Comparison of ENCODE assay signal across 10 mouse cellular contexts in the genomic region with DNA sequence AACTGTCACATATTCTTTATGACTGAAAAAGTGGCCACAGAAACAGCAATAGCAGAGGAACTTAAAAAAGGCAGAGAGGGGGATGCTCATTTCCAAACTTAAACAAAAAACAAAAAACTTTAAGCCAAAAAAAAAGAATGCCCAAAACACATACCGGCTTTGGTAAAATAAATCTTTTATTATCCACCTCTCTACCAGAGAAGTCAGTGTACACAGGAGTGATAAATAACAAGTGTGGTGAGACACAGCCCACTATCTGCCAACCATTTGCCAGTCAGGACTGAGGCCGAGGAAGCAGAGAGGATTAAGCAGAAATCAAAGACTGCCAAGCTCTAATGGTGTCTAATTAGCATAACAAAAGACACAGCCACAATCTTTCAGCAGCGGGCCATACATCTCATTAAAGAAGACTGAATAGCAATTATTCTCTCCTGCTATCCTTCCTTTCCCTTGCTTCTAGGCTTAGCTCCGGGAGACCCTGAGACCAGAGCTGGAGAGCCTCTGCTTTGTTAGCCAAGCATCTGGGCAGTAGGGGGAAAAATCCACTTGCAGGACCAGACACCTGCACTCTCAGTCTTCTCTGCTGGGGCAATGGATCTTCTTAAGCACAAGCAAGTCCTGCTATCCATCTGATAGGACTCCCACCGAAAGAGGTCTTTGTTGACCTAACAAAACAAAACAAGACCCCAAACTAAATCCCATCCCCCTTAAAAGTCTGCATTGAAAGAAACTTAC.
A peak's percentile ranks its signal among the peaks of the same experiment; 100 is the strongest.
DNase-seq lines count a peak whose midpoint lies in the region; ATAC-seq and TF ChIP-seq lines count a peak whose summit lies in the region.
"Had no signal": no experiment of that assay in that cellular context is flagged by ENCODE, and none has a peak within 500 bp of the region (broad histone marks: within the 10 kb centered on the region; RNA-seq: fewer than 3 reads in every experiment).

No protein-coding gene starts in this region.

- H3K9me3 ChIP-seq in heart, postnatal 0 days (replicated peaks; ENCODE audit: control insufficient read depth, low read length), result no peaks in the 10 kb centered on the region
- no peaks in the 10 kb centered on the region for H3K9me3 ChIP-seq in forebrain, embryonic 12.5 days
- no peaks in the 10 kb centered on the region for H3K9me3 ChIP-seq in midbrain, embryonic 11.5 days (ENCODE audit: control insufficient read depth, low read length)

- H3K4me1 ChIP-seq in heart, postnatal 0 days (ENCODE audit: control insufficient read depth, insufficient read depth), result peaks cover 9% of the 10 kb centered on the region
- H3K4me1 ChIP-seq in forebrain, embryonic 12.5 days, result peaks cover 50% of the 10 kb centered on the region
- H3K4me1 ChIP-seq in midbrain, embryonic 11.5 days (ENCODE audit: control insufficient read depth, insufficient read depth, low read length), result peaks cover 31% of the 10 kb centered on the region

- no peaks in the 10 kb centered on the region for H3K36me3 ChIP-seq in heart, postnatal 0 days (replicated peaks; ENCODE audit: control insufficient read depth, insufficient read depth, low read length)
- H3K36me3 ChIP-seq in forebrain, embryonic 12.5 days (replicated peaks), result no peaks in the 10 kb centered on the region
- H3K36me3 ChIP-seq in midbrain, embryonic 11.5 days (ENCODE audit: control insufficient read depth, insufficient read depth, low read length), result no peaks in the 10 kb centered on the region

- TF ChIP-seq EP300 in heart, postnatal 0 days (IDR thresholded peaks at IDR 0.05; ENCODE audit: low read depth), result no peak

- H3K27me3 ChIP-seq in heart, postnatal 0 days (ENCODE audit: control insufficient read depth, insufficient read depth, low read length), result no peaks in the 10 kb centered on the region
- H3K27me3 ChIP-seq in forebrain, embryonic 12.5 days, result no peaks in the 10 kb centered on the region
- H3K27me3 ChIP-seq in midbrain, embryonic 11.5 days (ENCODE audit: control insufficient read depth, insufficient read depth, low read length), result no peaks in the 10 kb centered on the region

- intact Hi-C loops in left cerebral cortex, postnatal 4 days (cut with DNase I), result no loop called here

- ATAC-seq in heart, postnatal 0 days (ENCODE audit: insufficient read depth, low read depth), result no peak
- peak; percentile 93 for ATAC-seq in forebrain, embryonic 12.5 days (ENCODE audit: low FRiP score)
- peak; percentile 95 for ATAC-seq in midbrain, embryonic 11.5 days (ENCODE audit: low FRiP score)

- H3K9ac ChIP-seq in heart, postnatal 0 days (replicated peaks; ENCODE audit: low read depth, low read length), result no peak overlapping the region; the same call in 1 of the 2 replicates
- H3K9ac ChIP-seq in forebrain, embryonic 12.5 days, result 0 out of 2 replicates have a peak overlapping the region, but pooled peaks have one; percentile 12
- H3K9ac ChIP-seq in midbrain, embryonic 11.5 days (ENCODE audit: low read length), result no peak overlapping the region

- no peak overlapping the region for H3K4me3 ChIP-seq in heart, postnatal 0 days (ENCODE audit: low read depth, low read length)
- no peak overlapping the region for H3K4me3 ChIP-seq in forebrain, embryonic 12.5 days (replicated peaks)
- H3K4me3 ChIP-seq in midbrain, embryonic 11.5 days (ENCODE audit: low read depth, low read length), result no peak overlapping the region

- no peak for DNase-seq in heart, postnatal 0 days (ENCODE audit: low spot score)
- no peak for DNase-seq in heart, postnatal 4 days
- DNase-seq in midbrain, embryonic 11.5 days (ENCODE audit: low spot score, missing footprints), result peak; percentile 95
- peak; percentile 11 for DNase-seq in retina, postnatal 7 days (ENCODE audit: low read depth, low spot score)
- DNase-seq in left cerebral cortex, postnatal 4 days, result no peak
- no peak for DNase-seq in yolk sac, embryonic 10.5 days (ENCODE audit: low spot score)
- no peak for DNase-seq in kidney, postnatal 14 days
- DNase-seq: adrenal gland, adult 2 months; cerebellum, adult 9-10 months had no signal

- H3K27ac ChIP-seq in heart, postnatal 0 days (ENCODE audit: low read depth), result 0 out of 2 replicates have a peak overlapping the region, but pooled peaks have one; percentile 11
- peak overlapping the region; percentile 97 for H3K27ac ChIP-seq in forebrain, embryonic 12.5 days
- peak overlapping the region; percentile 82 for H3K27ac ChIP-seq in midbrain, embryonic 11.5 days (ENCODE audit: low read depth, low read length)

- TF ChIP-seq CTCF in heart, postnatal 0 days (IDR thresholded peaks at IDR 0.05; ENCODE audit: low read depth), result no peak

- H3K4me2 ChIP-seq in heart, postnatal 0 days (ENCODE audit: low read depth, low read length), result no peak overlapping the region
- peak overlapping the region; percentile 26 for H3K4me2 ChIP-seq in forebrain, embryonic 12.5 days
- no peak overlapping the region for H3K4me2 ChIP-seq in midbrain, embryonic 11.5 days

- WGBS in heart, postnatal 0 days, result 38% methylated on average over 5 of the region's 5 CpGs
- under 1% methylated on average over 5 of the region's 5 CpGs for WGBS in forebrain, embryonic 12.5 days
- WGBS in midbrain, embryonic 11.5 days, result 4% methylated on average over 5 of the region's 5 CpGs

Comparison
In these comparisons a context has a peak if more than half of its experiments do, and no peak if none do; other contexts are left out.
1. DNase-seq: peak in midbrain, embryonic 11.5 days (single experiment) and retina, postnatal 7 days (single experiment); none in heart, postnatal 0 days (single experiment), heart, postnatal 4 days (single experiment), left cerebral cortex, postnatal 4 days (single experiment), yolk sac, embryonic 10.5 days (single experiment) and kidney, postnatal 14 days (single experiment).
2. H3K27ac ChIP-seq: peak in every context shown above with its lines; median percentile 97 in forebrain, embryonic 12.5 days; 82 in midbrain, embryonic 11.5 days; 11 in heart, postnatal 0 days.